Mouse (Mus musculus): ENCODE measurements around the gene Eya3. TPM values are rescaled to one million over a fixed set of nuclear protein-coding genes. Genes with fewer than 3 reads are reported as not detected.
"Not testable (repeated sequence)": the region's sequence is repeated elsewhere in the genome, so short reads cannot be mapped to it uniquely, and the experiment has no call there.

Eya3 gene
- polyA plus RNA-seq, 1 experiment from 2014 or later = 17.4 TPM

DNA sequence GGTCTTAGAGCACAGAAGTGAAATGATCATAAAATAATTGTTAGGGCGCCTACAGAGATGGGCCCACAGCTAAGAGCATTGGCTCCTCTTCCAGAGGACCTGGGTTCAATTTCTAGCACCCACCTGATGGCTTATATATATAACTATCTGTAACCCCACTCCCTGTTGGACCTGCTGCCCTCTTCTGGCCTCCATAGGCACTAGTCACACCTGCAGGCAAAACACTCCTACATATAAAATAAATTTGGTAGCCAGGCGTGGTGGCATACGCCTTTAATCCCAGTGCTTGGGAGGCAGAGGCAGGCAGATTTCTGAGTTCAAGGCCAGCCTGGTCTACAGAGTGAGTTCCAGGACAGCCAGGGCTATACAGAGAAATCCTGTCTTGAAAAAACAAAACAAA lies 124.3 kb downstream of the Eya3 start:
- not testable (repeated sequence) for H3K4me1 ChIP-seq (replicated peaks)

DNA sequence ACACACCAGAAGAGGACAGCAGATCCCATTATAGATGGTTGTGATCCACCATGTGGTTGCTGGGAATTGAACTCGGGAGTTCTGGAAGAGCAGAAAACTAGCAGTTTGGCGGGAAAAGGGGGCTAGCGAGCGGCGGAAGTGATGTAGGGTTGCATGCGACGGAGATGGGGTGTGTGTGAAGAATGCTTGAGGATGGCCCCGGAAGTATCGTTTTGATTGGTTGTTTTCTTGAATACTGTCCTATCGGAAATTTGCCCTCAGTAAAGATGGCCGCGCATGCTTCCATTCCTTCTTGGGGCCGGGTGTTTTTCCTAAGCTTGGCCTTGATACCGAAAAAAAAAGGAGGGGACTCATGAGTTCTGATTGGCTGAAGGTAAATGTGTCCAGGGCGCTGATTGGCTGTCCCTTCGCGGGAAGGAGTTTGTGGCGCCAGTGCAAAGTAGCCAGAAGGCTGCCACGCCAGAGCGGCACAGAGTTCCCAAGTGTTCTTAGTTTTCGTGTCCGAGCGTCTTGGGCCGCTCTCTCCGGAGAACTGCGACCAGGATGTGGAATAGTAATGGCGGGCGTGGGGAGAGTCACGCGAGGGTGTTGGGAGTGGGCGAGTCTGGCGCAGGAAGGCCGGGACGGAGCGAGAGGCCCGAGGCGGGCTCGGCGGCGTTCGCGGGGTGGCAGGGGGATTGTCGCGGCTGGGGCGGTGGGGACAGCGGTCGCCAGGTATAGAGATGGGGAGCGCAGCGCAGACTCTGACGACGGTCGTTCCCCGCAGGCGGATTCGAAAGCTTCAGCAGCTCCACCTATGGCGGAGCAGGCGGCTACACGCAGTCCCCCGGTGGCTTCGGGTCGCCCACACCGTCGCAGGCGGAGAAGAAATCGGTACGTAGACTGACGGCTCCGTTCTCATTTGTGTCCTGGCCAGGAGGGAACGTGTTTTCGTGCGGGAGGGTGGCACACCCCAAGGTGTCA lies 129.4 kb downstream of the Eya3 start, which contains the start of gene Rpa2:
Gene Rpa2 (plus strand): TSS at position 419 of the 963 bp plus-strand sequence.
- ATAC-seq (replicated peaks; ENCODE audit: insufficient number of reproducible peaks, insufficient read depth, low FRiP score, low read depth) = peak; percentile 95
- no peaks in the 10 kb centered on the region for H3K9me3 ChIP-seq (replicated peaks)
- H3K4me3 ChIP-seq = peak within 1 kb of the TSS; percentile 87
- no peaks in the 10 kb centered on the region for H3K27me3 ChIP-seq
- under 1% methylated on average over 71 of the region's 71 CpGs for WGBS
- peaks cover 10% of the 10 kb centered on the region for H3K4me1 ChIP-seq (replicated peaks)
- peaks cover 28% of the 10 kb centered on the region for H3K36me3 ChIP-seq
- peak within 1 kb of the TSS; percentile 87 for H3K9ac ChIP-seq
- H3K27ac ChIP-seq = peak within 1 kb of the TSS; percentile 76
- peak within 1 kb of the TSS; percentile 90 for H3K4me2 ChIP-seq

More for the DNA sequence above, 124.3 kb downstream of the Eya3 start:
- H3K27ac ChIP-seq; H3K36me3 ChIP-seq; H3K9me3 ChIP-seq (replicated peaks); H3K9ac ChIP-seq; H3K27me3 ChIP-seq; H3K4me2 ChIP-seq; H3K4me3 ChIP-seq; ATAC-seq (replicated peaks; ENCODE audit: insufficient number of reproducible peaks, insufficient read depth, low FRiP score, low read depth): not testable (repeated sequence)
- 84% methylated on average over 3 of the region's 3 CpGs for WGBS

DNA sequence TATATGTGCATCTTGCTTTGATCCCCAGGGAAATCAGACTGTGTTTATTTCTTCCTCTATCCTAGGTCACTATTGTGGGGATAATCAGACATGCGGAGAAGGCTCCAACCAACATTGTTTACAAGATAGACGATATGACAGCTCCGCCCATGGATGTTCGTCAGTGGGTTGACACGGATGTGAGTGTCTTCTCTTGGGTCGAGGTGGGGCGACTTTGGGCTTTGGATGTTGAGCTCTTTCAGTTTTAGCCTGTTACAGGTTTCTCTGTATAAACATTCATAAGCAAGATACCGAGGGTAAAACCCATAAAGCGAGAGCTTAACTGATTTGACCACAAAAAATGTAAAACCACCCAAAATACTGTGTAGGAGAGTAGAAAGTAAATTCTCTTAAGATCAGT lies 133.0 kb downstream of the Eya3 start:
- Histone ChIP-seq H3K4me2 (no peak overlapping the region), H3K9ac (no peak overlapping the region), H3K4me3 (no peak overlapping the region), H3K27ac (no peak overlapping the region), H3K36me3 (peaks cover 60% of the 10 kb centered on the region), H3K27me3 (no peaks in the 10 kb centered on the region), H3K4me1 (replicated peaks) (peaks cover 10% of the 10 kb centered on the region), H3K9me3 (replicated peaks) (no peaks in the 10 kb centered on the region)
- ATAC-seq (replicated peaks; ENCODE audit: insufficient number of reproducible peaks, insufficient read depth, low FRiP score, low read depth) = no peak
- 88% methylated on average over 9 of the region's 9 CpGs for WGBS

Other genes starting within 250 kb of the Eya3 start
- gene Phactr4, start 216.5 kb upstream of the Eya3 start, polyA plus RNA-seq (2015; fragmentation: Nextera tagmentation; extraction: Ambion mirVana) = 14.8 and 17.1 TPM in 2 replicates
- gene Med18, start 175.1 kb upstream of the Eya3 start, polyA plus RNA-seq (2015; fragmentation: Nextera tagmentation; extraction: Ambion mirVana) = 12.5 and 13.8 TPM in 2 replicates
- gene Sesn2, start 128.5 kb upstream of the Eya3 start, polyA plus RNA-seq (2015; fragmentation: Nextera tagmentation; extraction: Ambion mirVana) = 5.1 and 7.6 TPM in 2 replicates
- gene Atpif1, start 105.3 kb upstream of the Eya3 start, polyA plus RNA-seq (2015; fragmentation: Nextera tagmentation; extraction: Ambion mirVana) = 1,171 and 1,479 TPM in 2 replicates
- 97.5 and 106 TPM in 2 replicates for gene Dnajc8, start 103.4 kb upstream of the Eya3 start, polyA plus RNA-seq (2015; fragmentation: Nextera tagmentation; extraction: Ambion mirVana)
- gene Ptafr, start 74.9 kb upstream of the Eya3 start, polyA plus RNA-seq (2015; fragmentation: Nextera tagmentation; extraction: Ambion mirVana) = 0.77 and 0.95 TPM in 2 replicates
- gene Xkr8, start 93.6 kb downstream of the Eya3 start, polyA plus RNA-seq (2015; fragmentation: Nextera tagmentation; extraction: Ambion mirVana) = 2.1 and 4.8 TPM in 2 replicates
- gene Smpdl3b, start 118.3 kb downstream of the Eya3 start, polyA plus RNA-seq (2015; fragmentation: Nextera tagmentation; extraction: Ambion mirVana) = 3.5 and 4.4 TPM in 2 replicates
- 60.8 and 71.2 TPM in 2 replicates for gene Rpa2, start 129.3 kb downstream of the Eya3 start, polyA plus RNA-seq (2015; fragmentation: Nextera tagmentation; extraction: Ambion mirVana)
- 0.94 and 1.9 TPM in 2 replicates for gene Themis2, start 157.4 kb downstream of the Eya3 start, polyA plus RNA-seq (2015; fragmentation: Nextera tagmentation; extraction: Ambion mirVana)
- gene Ppp1r8, start 204.2 kb downstream of the Eya3 start, polyA plus RNA-seq (2015; fragmentation: Nextera tagmentation; extraction: Ambion mirVana) = 25.7 and 30.4 TPM in 2 replicates
- 51.9 and 52.0 TPM in 2 replicates for gene Stx12, start 245.5 kb downstream of the Eya3 start, polyA plus RNA-seq (2015; fragmentation: Nextera tagmentation; extraction: Ambion mirVana)

Measured in heart, embryonic 15.5 days (tissue).